Mouse (Mus musculus) layer of hippocampus, adult 18-20 months (tissue): Measurements from ENCODE around the gene Gm20738. TPM values are rescaled to one million over a fixed set of nuclear protein-coding genes. Genes with fewer than 3 reads are reported as not detected.
"Not testable (repeated sequence)": the region's sequence is repeated elsewhere in the genome, so short reads cannot be mapped to it uniquely, and the experiment has no call there.

Experiments used
- DNase-seq, 2 experiments: peaks; one replicate each; pipeline ENCODE4 v3.0.0; 2022; ENCODE audit warnings: low spot score in 2 of 2
- long read RNA-seq: library from polyadenylated mRNA; stranded (forward); transcript quantifications from one replicate; pipeline ENCODE4 v2.0.0, GENCODE M21; 2021
- total RNA-seq, 2 experiments: library from RNA; stranded (reverse); gene quantifications; 2 replicates each; pipeline ENCODE4 v1.2.3; 2021

Gm20738 gene
- total RNA-seq, result not detected
- long read RNA-seq, result 0 reads

GRCm38 (mm10) chrY:37957511-37957910 lies at the start of gene Gm20738:
Gene Gm20738 (plus strand): TSS chrY:37957811.
- not testable (repeated sequence) for DNase-seq
